Mouse (Mus musculus): ENCODE measurements around the gene Rhbdf2. TPM values are rescaled to one million over a fixed set of nuclear protein-coding genes. Genes with fewer than 3 reads are reported as not detected.

Rhbdf2 gene
- total RNA-seq, 2 experiments from 2014 or later = 1.6 to 1.9 TPM

GRCm38 (mm10) chr11:116591621-116592020 lies 35.2 kb downstream of the Rhbdf2 start:
- DNase-seq (ENCODE audit: low spot score in 2 of 2) = no peak

GRCm38 (mm10) chr11:116589574-116589973 lies 37.2 kb downstream of the Rhbdf2 start:
- DNase-seq (ENCODE audit: low spot score in 2 of 2) = no peak

GRCm38 (mm10) chr11:116589020-116589531 lies 37.7 kb downstream of the Rhbdf2 start:
- no peak for DNase-seq (ENCODE audit: low spot score in 2 of 2)

- peak; percentile 60 to 72 for DNase-seq (ENCODE audit: low spot score in 2 of 2)
Measured at GRCm38 (mm10) chr11:116586801-116587631, 39.8 kb downstream of the Rhbdf2 start.

GRCm38 (mm10) chr11:116586310-116586709 lies 40.5 kb downstream of the Rhbdf2 start, which contains the start of gene Aanat:
Gene Aanat (plus strand): TSS chr11:116586432.
- no peak for DNase-seq (ENCODE audit: low spot score in 2 of 2)

- DNase-seq (ENCODE audit: low spot score in 2 of 2) = no peak
Measured at GRCm38 (mm10) chr11:116585682-116586081, 41.1 kb downstream of the Rhbdf2 start.

- peak; percentile 84 to 90 for DNase-seq (ENCODE audit: low spot score in 2 of 2)
Measured at GRCm38 (mm10) chr11:116581376-116581814, 45.4 kb downstream of the Rhbdf2 start, which contains the start of gene Ube2o. Gene Ube2o (minus strand): TSS chr11:116581447.

- DNase-seq (ENCODE audit: low spot score in 2 of 2) = peak; percentile 52 to 61
Measured at GRCm38 (mm10) chr11:116580711-116581375, 46.0 kb downstream of the Rhbdf2 start.

- no peak for DNase-seq (ENCODE audit: low spot score in 2 of 2)
Measured at GRCm38 (mm10) chr11:116580031-116580652, 46.7 kb downstream of the Rhbdf2 start.

- no peak for DNase-seq (ENCODE audit: low spot score in 2 of 2)
Measured at GRCm38 (mm10) chr11:116579280-116579679, 47.5 kb downstream of the Rhbdf2 start.

GRCm38 (mm10) chr11:116575396-116575795 lies 51.4 kb downstream of the Rhbdf2 start:
- DNase-seq (ENCODE audit: low spot score in 2 of 2) = no peak

GRCm38 (mm10) chr11:116574982-116575381 lies 51.8 kb downstream of the Rhbdf2 start:
- no peak for DNase-seq (ENCODE audit: low spot score in 2 of 2)

- no peak for DNase-seq (ENCODE audit: low spot score in 2 of 2)
Measured at GRCm38 (mm10) chr11:116574486-116574885, 52.3 kb downstream of the Rhbdf2 start.

- peak; percentile 47 to 60 for DNase-seq (ENCODE audit: low spot score in 2 of 2)
Measured at GRCm38 (mm10) chr11:116572756-116573543, 53.9 kb downstream of the Rhbdf2 start.

- no peak for DNase-seq (ENCODE audit: low spot score in 2 of 2)
Measured at GRCm38 (mm10) chr11:116571767-116572679, 54.8 kb downstream of the Rhbdf2 start.

GRCm38 (mm10) chr11:116570821-116571220 lies 56.0 kb downstream of the Rhbdf2 start:
- no peak for DNase-seq (ENCODE audit: low spot score in 2 of 2)

GRCm38 (mm10) chr11:116567531-116567930 lies 59.3 kb downstream of the Rhbdf2 start:
- no peak for DNase-seq (ENCODE audit: low spot score in 2 of 2)

GRCm38 (mm10) chr11:116565283-116566041 lies 61.4 kb downstream of the Rhbdf2 start:
- DNase-seq (ENCODE audit: low spot score in 2 of 2) = no peak

GRCm38 (mm10) chr11:116556308-116556707 lies 70.5 kb downstream of the Rhbdf2 start:
- DNase-seq (ENCODE audit: low spot score in 2 of 2) = no peak

All from left cerebral cortex, adult 18-20 months (tissue).